Mouse (Mus musculus): ENCODE measurements around the gene Tssk6. TPM values are rescaled to one million over a fixed set of nuclear protein-coding genes. Genes with fewer than 3 reads are reported as not detected.

Gene Tssk6
- total RNA-seq, 2 experiments from 2014 or later: 0.34 TPM; not detected in 1

- intact Hi-C loops (cut with DNase I): no loop called here
- no peak for DNase-seq (ENCODE audit: low spot score in 2 of 2)
Observed at GRCm38 (mm10) chr8:69950300-69950699, 48.3 kb downstream of the Tssk6 start.

Other genes with a start within 250 kb of the Tssk6 start
- 1 to 10 TPM; 2.1 to 3.2 TPM for gene Zfp964, start 247.7 kb upstream of the Tssk6 start, total RNA-seq (2021)
- 10 to 100 TPM; 15.8 to 16.0 TPM for gene Zfp869, start 191.5 kb upstream of the Tssk6 start, total RNA-seq (2021)
- gene Zfp963, start 152.2 kb upstream of the Tssk6 start, total RNA-seq (2021): 1 to 10 TPM; 4.0 to 5.1 TPM
- 1 to 10 TPM in 1 of 2 experiments, not detected in 1; 1.5 TPM for gene Gm20422, start 127.3 kb upstream of the Tssk6 start, total RNA-seq (2021)
- gene Atp13a1, start 111.0 kb upstream of the Tssk6 start, total RNA-seq (2021): 10 to 100 TPM; 42.9 to 44.0 TPM
- gene Zfp866, start 111.0 kb upstream of the Tssk6 start, total RNA-seq (2021): 10 to 100 TPM; 27.9 to 28.9 TPM
- gene Gmip, start 93.5 kb upstream of the Tssk6 start, total RNA-seq (2021): 10 to 100 TPM; 15.8 to 17.5 TPM
- gene Lpar2, start 79.8 kb upstream of the Tssk6 start, total RNA-seq (2021): under 1 TPM; 0.59 to 0.76 TPM
- 10 to 100 TPM; 23.0 to 27.4 TPM for gene Pbx4, start 69.7 kb upstream of the Tssk6 start, total RNA-seq (2021)
- gene Cilp2, start 14.5 kb upstream of the Tssk6 start, total RNA-seq (2021): 1 to 10 TPM; 1.9 to 2.2 TPM
- gene Ndufa13, start 374 bp downstream of the Tssk6 start, total RNA-seq (2021): 100 to 1,000 TPM; 126 to 135 TPM
- gene Yjefn3, start 528 bp downstream of the Tssk6 start, total RNA-seq (2021): 10 to 100 TPM; 23.4 to 29.8 TPM
- 10 to 100 TPM; 23.1 to 25.2 TPM for gene Gatad2a, start 94.2 kb downstream of the Tssk6 start, total RNA-seq (2021)
- gene Mau2, start 140.6 kb downstream of the Tssk6 start, total RNA-seq (2021): 10 to 100 TPM; 82.8 to 83.3 TPM
- gene Sugp1, start 140.6 kb downstream of the Tssk6 start, total RNA-seq (2021): 10 to 100 TPM; 47.7 to 52.0 TPM
- gene Tm6sf2, start 170.7 kb downstream of the Tssk6 start, total RNA-seq (2021): 1 to 10 TPM; 1.7 to 2.4 TPM
- 10 to 100 TPM; 17.9 to 20.9 TPM for gene Hapln4, start 181.3 kb downstream of the Tssk6 start, total RNA-seq (2021)
- gene Ncan, start 218.7 kb downstream of the Tssk6 start, total RNA-seq (2021): 100 to 1,000 TPM; 342 to 344 TPM
- gene Nr2c2ap, start 229.1 kb downstream of the Tssk6 start, total RNA-seq (2021): 10 to 100 TPM; 25.5 to 28.1 TPM
- 1 to 10 TPM; 9.2 to 9.6 TPM for gene Rfxank, start 237.0 kb downstream of the Tssk6 start, total RNA-seq (2021)
- gene Borcs8, start 237.3 kb downstream of the Tssk6 start, total RNA-seq (2021): 10 to 100 TPM; 44.3 to 48.7 TPM
- not detected for gene Mef2b, start 237.5 kb downstream of the Tssk6 start, total RNA-seq (2021)